Mouse (Mus musculus) hindbrain, embryonic 16.5 days (tissue): Measurements from ENCODE around the gene Ap3s2. TPM values are rescaled to one million over a fixed set of nuclear protein-coding genes. Genes with fewer than 3 reads are reported as not detected.

Experiments used
- ATAC-seq: fragments of 200-750 bp; cut with Nextera tagmentation; 2 replicates; pipeline ENCODE4 v1.8.0; 2017; ENCODE audit warnings: moderate TSS enrichment, moderate library complexity
- H3K27ac ChIP-seq: fragments of 300-500 bp; sonication (generic); 2 replicates; pipeline ENCODE4 v1.5.1; 2014; ENCODE audit warnings: low read depth, mild to moderate bottlenecking, control low read depth, low read length, moderate library complexity
- H3K27me3 ChIP-seq: fragments of 300-500 bp; sonication (generic); replicated peaks from 2 replicates; pipeline ENCODE4 v1.6.1; 2014; ENCODE audit warnings: low read length; ENCODE audit not compliant: control insufficient read depth, insufficient read depth
- H3K36me3 ChIP-seq: fragments of 300-500 bp; sonication (generic); 2 replicates; pipeline ENCODE4 v1.6.1; 2014; ENCODE audit warnings: mild to moderate bottlenecking, low read length, moderate library complexity, mixed read lengths; ENCODE audit not compliant: control insufficient read depth, insufficient read depth
- H3K4me1 ChIP-seq: fragments of 300-500 bp; sonication (generic); 2 replicates; pipeline ENCODE4 v1.6.1; 2014; ENCODE audit warnings: low read depth, low read length; ENCODE audit not compliant: control insufficient read depth, insufficient read depth
- H3K4me2 ChIP-seq: fragments of 300-500 bp; sonication (generic); 2 replicates; pipeline ENCODE4 v1.6.1; 2014; ENCODE audit warnings: mild to moderate bottlenecking, low read length, control low read depth, moderate library complexity
- H3K4me3 ChIP-seq: fragments of 300-500 bp; sonication (generic); 2 replicates; pipeline ENCODE4 v1.5.1; 2014; ENCODE audit warnings: mild to moderate bottlenecking, low read length, control low read depth, moderate library complexity
- H3K9ac ChIP-seq: fragments of 300-500 bp; sonication (generic); 2 replicates; pipeline ENCODE4 v1.6.1; 2014; ENCODE audit warnings: low read depth, mild to moderate bottlenecking, control low read depth, low read length, moderate library complexity
- H3K9me3 ChIP-seq: fragments of 300-500 bp; sonication (generic); 2 replicates; pipeline ENCODE4 v1.6.1; 2014; ENCODE audit warnings: mild to moderate bottlenecking, low read length, moderate library complexity; ENCODE audit not compliant: control insufficient read depth
- WGBS: fragments of 180-500 bp; shearing (Covaris S2); extraction: QIAGEN DNeasy Blood & Tissue Kit; methylation state at CpG from one replicate; pipeline ENCODE4 v1.1.7; 2014; 5-methylcytosine and 5-hydroxymethylcytosine counted together
- polyA plus RNA-seq: library from polyadenylated mRNA; unstranded; fragments of >200 nt; fragmentation: Nextera tagmentation; extraction: Ambion mirVana; gene quantifications from 2 replicates; pipeline ENCODE4 v1.2.1, GENCODE M21; 2015

The Ap3s2 gene
- polyA plus RNA-seq, 1 experiment from 2014 or later = 37.9 TPM

- 0 out of 2 replicates have a peak, but pooled peaks have one; percentile 22 for ATAC-seq
- Histone ChIP-seq H3K9ac (peak overlapping the region; percentile 67), H3K4me1 (peaks cover 8% of the 10 kb centered on the region), H3K27me3 (no peaks in the 10 kb centered on the region), H3K36me3 (no peaks in the 10 kb centered on the region), H3K4me2 (peak overlapping the region; percentile 60), H3K27ac (no peak overlapping the region; the same call in 1 of the 2 replicates), H3K4me3 (peak overlapping the region; percentile 46), H3K9me3 (no peaks in the 10 kb centered on the region)
- WGBS = 28% methylated on average over 5 of the region's 5 CpGs
These were observed 14.0 kb upstream of the Ap3s2 start for GRCm38 (mm10) chr7:79934461-79934860.

GRCm38 (mm10) chr7:79928516-79929052 is 8.1 kb upstream of the Ap3s2 start:
- Histone ChIP-seq H3K27ac (no peak overlapping the region), H3K4me1 (no peaks in the 10 kb centered on the region), H3K9me3 (no peaks in the 10 kb centered on the region), H3K9ac (no peak overlapping the region), H3K36me3 (0 out of 2 replicates have a peak, but pooled peaks cover 2% of the 10 kb centered on the region), H3K4me2 (no peak overlapping the region), H3K27me3 (no peaks in the 10 kb centered on the region), H3K4me3 (no peak overlapping the region)
- ATAC-seq = no peak
- 71% methylated on average over 2 of the region's 2 CpGs for WGBS

- 72% methylated on average over 3 of the region's 3 CpGs for WGBS
- H3K4me3 ChIP-seq = no peak overlapping the region
- H3K4me1 ChIP-seq = peaks cover 3% of the 10 kb centered on the region
- H3K9ac ChIP-seq = no peak overlapping the region
- no peak overlapping the region for H3K4me2 ChIP-seq
- H3K36me3 ChIP-seq = peaks cover 2% of the 10 kb centered on the region
- H3K9me3 ChIP-seq = no peaks in the 10 kb centered on the region
- ATAC-seq = 0 out of 2 replicates have a peak, but pooled peaks have one; percentile 34
- no peaks in the 10 kb centered on the region for H3K27me3 ChIP-seq
- H3K27ac ChIP-seq = no peak overlapping the region
These were observed 5.9 kb downstream of the Ap3s2 start for GRCm38 (mm10) chr7:79914556-79914955.

- no peak for ATAC-seq
These were observed 13.1 kb downstream of the Ap3s2 start for GRCm38 (mm10) chr7:79907356-79907755.

GRCm38 (mm10) chr7:79906914-79907313 is 13.5 kb downstream of the Ap3s2 start:
- Histone ChIP-seq H3K36me3 (peaks cover 15% of the 10 kb centered on the region), H3K4me2 (no peak overlapping the region), H3K9me3 (no peaks in the 10 kb centered on the region), H3K4me1 (no peaks in the 10 kb centered on the region), H3K4me3 (no peak overlapping the region), H3K9ac (no peak overlapping the region), H3K27ac (no peak overlapping the region), H3K27me3 (no peaks in the 10 kb centered on the region)
- 92% methylated on average over 3 of the region's 3 CpGs for WGBS
- ATAC-seq = no peak

More at GRCm38 (mm10) chr7:79907356-79907755, 13.1 kb downstream of the Ap3s2 start:
- H3K4me3 ChIP-seq = no peak overlapping the region
- WGBS = 80% methylated on average over 2 of the region's 2 CpGs
- H3K27ac ChIP-seq = no peak overlapping the region
- no peaks in the 10 kb centered on the region for H3K4me1 ChIP-seq
- H3K9me3 ChIP-seq = no peaks in the 10 kb centered on the region
- H3K9ac ChIP-seq = no peak overlapping the region
- H3K27me3 ChIP-seq = no peaks in the 10 kb centered on the region
- H3K36me3 ChIP-seq = peaks cover 15% of the 10 kb centered on the region
- H3K4me2 ChIP-seq = no peak overlapping the region

- Histone ChIP-seq H3K4me1 (no peaks in the 10 kb centered on the region), H3K9me3 (no peaks in the 10 kb centered on the region), H3K27ac (no peak overlapping the region), H3K4me3 (no peak overlapping the region), H3K36me3 (peaks cover 15% of the 10 kb centered on the region), H3K27me3 (no peaks in the 10 kb centered on the region), H3K9ac (no peak overlapping the region), H3K4me2 (no peak overlapping the region)
- ATAC-seq = no peak
- WGBS = 98% methylated on average over 4 of the region's 4 CpGs
These were observed 15.3 kb downstream of the Ap3s2 start for GRCm38 (mm10) chr7:79905193-79905592.

GRCm38 (mm10) chr7:79903160-79903792 is 17.2 kb downstream of the Ap3s2 start:
- Histone ChIP-seq H3K9ac (no peak overlapping the region), H3K4me3 (no peak overlapping the region), H3K36me3 (peaks cover 5% of the 10 kb centered on the region), H3K27me3 (no peaks in the 10 kb centered on the region), H3K4me1 (no peaks in the 10 kb centered on the region), H3K9me3 (no peaks in the 10 kb centered on the region), H3K4me2 (no peak overlapping the region), H3K27ac (no peak overlapping the region)
- no peak for ATAC-seq
- WGBS = 92% methylated on average over 8 of the region's 8 CpGs

GRCm38 (mm10) chr7:79900753-79901152 is 19.7 kb downstream of the Ap3s2 start:
- Histone ChIP-seq H3K27me3 (no peaks in the 10 kb centered on the region), H3K4me2 (no peak overlapping the region), H3K4me3 (no peak overlapping the region), H3K9me3 (no peaks in the 10 kb centered on the region), H3K4me1 (no peaks in the 10 kb centered on the region), H3K36me3 (peaks cover 5% of the 10 kb centered on the region; the same call in 1 of the 2 replicates), H3K9ac (no peak overlapping the region), H3K27ac (no peak overlapping the region)
- no peak for ATAC-seq
- 96% methylated on average over 6 of the region's 6 CpGs for WGBS

GRCm38 (mm10) chr7:79895225-79895624 is 25.2 kb downstream of the Ap3s2 start:
- H3K27me3 ChIP-seq = no peaks in the 10 kb centered on the region
- H3K4me2 ChIP-seq = no peak overlapping the region
- 83% methylated on average over 3 of the region's 3 CpGs for WGBS
- H3K36me3 ChIP-seq = no peaks in the 10 kb centered on the region; the same call in 1 of the 2 replicates
- H3K4me3 ChIP-seq = no peak overlapping the region
- no peaks in the 10 kb centered on the region for H3K4me1 ChIP-seq
- H3K9ac ChIP-seq = no peak overlapping the region
- H3K9me3 ChIP-seq = no peaks in the 10 kb centered on the region
- no peak for ATAC-seq
- no peak overlapping the region for H3K27ac ChIP-seq
